In the genomic region with DNA sequence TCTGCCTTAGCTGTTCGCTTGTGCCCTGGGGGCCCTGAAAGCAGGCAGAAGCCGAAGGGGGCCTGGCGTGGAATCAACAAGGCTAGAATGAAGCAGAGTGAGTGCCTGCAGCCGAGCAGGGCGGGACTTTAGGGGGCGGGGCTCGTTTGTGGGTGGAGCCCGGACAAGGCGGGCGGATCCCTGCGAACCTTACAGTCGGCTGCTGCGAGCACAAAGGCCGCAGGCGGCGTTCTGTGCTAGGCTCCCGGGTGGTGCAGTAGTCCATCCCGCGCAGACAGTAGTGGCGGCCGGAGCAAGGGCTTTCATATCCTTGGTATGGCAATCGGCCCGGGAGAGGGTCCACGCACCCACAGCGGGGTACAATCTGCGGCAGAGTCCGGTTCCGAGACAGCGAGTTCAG, we compare ENCODE assay signal across 1 mouse cellular context.
TF ChIP-seq lines count a peak whose summit lies in the region.

No protein-coding gene starts in this region.

TF ChIP-seq in CH12.LX, 34 proteins besides CTCF, POLR2A, EP300 and RAD21 (continued from another document):
- TF ChIP-seq ZKSCAN1 (IDR thresholded peaks at IDR 0.05; ENCODE audit: borderline replicate concordance, low read depth, low read length) (no peak), ZC3H11A (IDR thresholded peaks at IDR 0.05; ENCODE audit: low read depth, low read length) (no peak), MAFK (IDR thresholded peaks at IDR 0.05; ENCODE audit: insufficient replicate concordance, low read length) (no peak), E2F4 (IDR thresholded peaks at IDR 0.05; ENCODE audit: insufficient replicate concordance, low read depth, low read length) (no peak), ETS1 (conservative IDR thresholded peaks at IDR 0.05; ENCODE audit: low read depth, low read length) (no peak), TCF12 (IDR thresholded peaks at IDR 0.05; ENCODE audit: low read depth, low read length) (no peak)
